Mouse (Mus musculus) T-helper 1 cell (primary cell): ENCODE data around the gene Gtse1.
"Not testable (repeated sequence)": the region's sequence is repeated elsewhere in the genome, so short reads cannot be mapped to it uniquely, and the experiment has no call there.

Source experiments
- in situ Hi-C: fragments of 300-600 bp; cut with MboI, MseI; formaldehyde crosslinking; loops from one replicate; pipeline ENCODE4 v1.15.1; 2025; ENCODE audit warnings: high pct_unique_total_duplicates

The Gtse1 gene

DNA sequence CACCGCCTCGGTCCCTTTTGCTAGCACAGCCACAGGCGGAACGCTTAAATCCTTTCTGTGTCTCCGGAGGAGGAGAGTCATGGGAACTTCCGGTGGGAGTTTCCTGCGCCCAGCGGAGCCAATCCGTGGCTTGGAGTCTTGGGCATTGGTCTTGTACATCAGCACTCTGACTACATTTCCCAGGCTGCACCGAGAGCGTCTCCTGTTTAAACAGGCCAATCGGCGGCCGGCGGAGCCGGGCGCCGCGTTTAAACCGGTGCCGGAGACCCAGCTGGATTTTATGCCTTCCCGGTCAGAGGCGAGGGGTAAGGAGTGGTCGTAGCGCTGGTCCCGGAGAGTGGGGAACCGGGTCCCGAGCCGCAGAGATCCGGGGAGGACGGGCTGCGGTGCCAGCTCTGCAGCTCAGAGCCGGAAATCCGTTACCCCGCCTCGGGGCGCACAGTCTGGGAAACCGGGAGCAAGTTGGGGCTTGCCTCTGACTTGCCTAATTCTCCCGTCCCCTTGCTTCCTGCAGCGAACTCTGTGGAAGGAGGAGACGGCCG lies at the start of gene Gtse1:
Gene Gtse1 (plus strand): TSS at position 256 of the 542 bp plus-strand sequence.
- in situ Hi-C loops = loop anchor here (10.0 kb wide), 1 partner anchor 825 kb away; no protein-coding TSS in a partner anchor

DNA sequence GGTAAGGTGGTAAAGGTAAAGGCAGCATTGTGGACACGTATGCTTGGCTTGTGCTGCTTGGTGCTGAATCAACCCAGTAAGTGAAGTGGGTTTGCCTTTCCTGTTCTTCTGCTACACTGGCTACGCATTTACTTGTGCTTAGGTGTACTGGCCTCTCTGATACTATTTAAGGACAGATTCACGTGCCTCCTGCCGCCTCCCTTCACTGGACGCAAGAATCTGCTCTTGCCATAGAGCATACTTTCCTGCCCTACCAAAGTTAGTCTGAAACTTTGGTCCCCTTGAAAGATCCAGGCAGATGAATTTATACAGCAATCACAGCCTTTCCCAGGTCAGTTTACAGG lies 49.1 kb upstream of the Gtse1 start:
- in situ Hi-C loops = no loop called here

GRCm38 (mm10) chr15:85810806-85811521 lies 48.6 kb upstream of the Gtse1 start:
- in situ Hi-C loops = no loop called here

- in situ Hi-C loops = no loop called here
These were observed 47.8 kb upstream of the Gtse1 start, which contains the start of gene Cdpf1 for GRCm38 (mm10) chr15:85811535-85812277. TSS of gene Cdpf1 (minus strand) at chr15:85811697.

GRCm38 (mm10) chr15:85813428-85813827 lies 46.1 kb upstream of the Gtse1 start:
- in situ Hi-C loops = no loop called here

DNA sequence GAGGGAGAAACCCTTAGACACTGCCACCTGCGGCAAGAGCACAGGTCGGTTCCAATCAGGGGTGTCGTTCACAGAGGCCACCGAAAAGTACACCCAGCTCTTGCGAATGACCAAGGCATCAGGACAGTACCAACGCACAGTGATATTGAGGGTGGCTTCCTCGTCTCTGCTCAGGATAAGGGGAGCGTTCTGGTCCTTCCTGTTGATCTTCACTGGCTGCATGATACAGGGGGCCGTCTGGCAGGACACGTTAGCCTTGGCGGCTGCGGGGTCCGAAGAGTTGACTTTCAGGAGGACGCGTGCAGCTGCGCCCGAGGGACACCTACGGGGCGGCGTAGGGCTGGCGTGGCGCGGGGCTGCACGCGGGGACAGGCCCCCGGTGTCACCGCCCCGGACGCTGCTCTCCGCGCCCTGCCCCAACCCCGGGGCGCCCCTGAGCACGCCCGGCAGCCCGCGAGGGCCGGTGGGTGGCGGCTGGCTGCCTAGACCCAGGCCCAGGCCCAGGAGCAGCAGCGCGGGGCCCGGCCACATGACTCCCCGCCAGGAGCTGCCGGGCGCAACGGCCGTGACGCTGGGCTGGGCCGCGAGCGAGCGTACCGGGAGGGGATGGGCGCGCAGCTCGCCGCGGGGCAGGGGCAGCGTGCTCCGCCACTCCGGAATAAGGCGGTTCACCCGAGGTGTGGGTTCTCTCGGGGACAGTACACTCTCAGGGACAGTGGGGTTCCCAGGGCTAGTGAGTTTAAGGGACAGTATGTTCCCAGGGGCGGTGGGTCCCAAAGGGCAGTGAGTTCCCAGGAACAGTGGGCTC lies 38.1 kb upstream of the Gtse1 start, which contains the start of gene Pkdrej:
Gene Pkdrej (minus strand): TSS at position 532 of the 808 bp plus-strand sequence.
- in situ Hi-C loops = no loop called here

DNA sequence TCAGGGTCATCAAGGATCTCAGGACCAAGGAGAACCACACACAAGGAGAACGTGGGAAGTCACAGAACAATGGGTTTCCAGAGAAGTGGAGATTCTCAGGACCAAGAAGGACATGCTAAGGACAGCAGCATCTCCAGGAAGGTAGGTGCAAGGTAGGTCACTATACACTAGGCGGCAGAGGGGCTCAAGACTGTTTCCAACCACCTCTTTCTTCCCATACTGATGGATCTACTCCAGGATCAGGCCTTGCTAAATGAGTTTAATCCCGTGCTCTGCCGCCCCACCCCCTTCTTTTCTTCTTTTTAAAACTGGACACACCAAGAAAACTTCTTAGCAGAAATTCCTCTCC lies 37.6 kb upstream of the Gtse1 start:
- in situ Hi-C loops = no loop called here

DNA sequence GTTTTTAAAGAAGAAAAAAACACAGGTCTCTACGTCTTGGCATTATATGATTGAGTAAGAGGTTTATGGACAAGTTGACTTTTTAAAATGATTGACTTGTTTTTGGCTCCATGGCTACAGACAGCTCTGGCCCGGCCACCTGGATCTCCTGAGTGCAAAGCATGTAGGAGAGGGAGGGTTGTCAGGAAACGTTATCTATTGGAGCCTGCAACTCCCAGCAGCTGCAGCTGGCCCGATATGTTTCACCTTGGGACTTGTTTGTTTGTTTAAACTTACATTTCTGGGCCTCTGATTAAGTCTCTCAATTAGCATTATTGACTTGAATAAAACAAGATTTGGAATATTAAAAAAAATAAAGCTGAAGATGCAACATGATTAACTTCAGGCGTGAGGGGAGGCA lies 32.9 kb upstream of the Gtse1 start:
- in situ Hi-C loops = no loop called here

- in situ Hi-C loops = no loop called here
These were observed 31.5 kb upstream of the Gtse1 start for GRCm38 (mm10) chr15:85828071-85828470.

DNA sequence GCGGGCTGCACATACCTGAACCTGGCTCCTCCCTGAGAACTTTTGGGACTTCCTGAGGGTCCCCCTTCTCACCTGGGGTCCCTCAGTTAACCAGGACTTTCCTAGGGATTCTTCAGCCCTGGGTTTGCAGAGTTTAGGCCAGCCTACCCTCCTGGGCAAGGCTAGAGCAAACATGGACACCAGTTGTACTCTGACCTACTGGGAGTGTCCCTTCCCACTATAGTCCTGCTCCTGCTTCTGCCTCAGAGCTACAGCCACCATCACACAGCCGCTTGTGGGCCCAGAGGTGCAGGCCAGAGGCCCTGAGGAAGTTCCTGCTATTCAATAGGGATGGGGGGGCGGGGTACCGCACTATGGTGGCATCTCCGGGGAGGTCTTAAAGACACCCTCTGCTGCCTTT lies 30.1 kb upstream of the Gtse1 start:
- in situ Hi-C loops = no loop called here

DNA sequence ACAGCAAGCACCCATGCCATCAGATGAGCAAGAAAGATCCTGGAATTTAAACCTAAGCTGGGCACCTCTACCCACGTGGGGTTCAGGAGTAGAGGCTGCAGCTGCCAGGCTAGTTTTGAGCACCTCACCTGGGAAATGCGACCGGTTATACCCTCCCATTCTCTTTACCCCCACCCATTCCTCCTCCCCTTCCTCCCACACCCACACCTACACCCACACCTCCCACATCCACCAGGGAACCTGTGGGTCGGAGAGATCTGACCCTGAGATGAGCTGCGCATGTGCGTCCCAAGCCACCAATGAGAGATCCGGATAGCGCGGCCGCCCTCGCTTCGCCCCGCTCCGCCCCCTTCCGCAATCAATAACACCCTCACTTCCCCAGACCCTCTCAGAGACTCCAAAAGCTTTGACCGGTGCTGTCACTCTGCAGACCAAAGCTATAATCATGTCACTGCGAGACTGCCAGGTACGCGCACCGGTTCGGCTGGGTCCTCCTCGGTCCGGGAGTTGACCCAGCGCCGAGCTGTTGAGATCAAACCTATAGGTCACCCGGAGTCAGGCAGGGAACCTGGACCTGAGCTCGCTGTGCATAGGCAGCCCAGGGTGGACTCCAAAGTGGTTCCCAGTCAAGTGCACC lies 27.5 kb upstream of the Gtse1 start, which contains the start of gene Ttc38:
Gene Ttc38 (plus strand): TSS at position 353 of the 637 bp plus-strand sequence.
- in situ Hi-C loops = no loop called here

DNA sequence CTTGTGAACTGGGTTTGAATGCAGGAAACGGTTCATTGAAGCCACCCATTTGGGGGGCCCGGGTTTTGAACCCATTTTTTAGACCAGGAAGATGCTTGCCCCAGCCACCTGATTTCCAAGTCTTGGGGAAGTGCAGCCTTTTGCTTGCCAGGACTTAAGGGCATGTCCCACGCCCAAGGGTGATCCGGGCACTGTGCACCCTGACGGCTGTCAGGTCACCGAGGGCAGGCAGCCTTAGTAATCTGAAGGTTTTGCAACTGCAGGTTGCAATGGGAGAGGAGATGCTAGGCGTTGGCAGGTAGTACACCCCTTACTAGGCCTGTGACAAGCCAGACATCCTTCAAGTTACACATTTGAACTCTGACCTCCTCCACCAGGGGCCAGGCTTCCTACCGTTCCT lies 26.9 kb upstream of the Gtse1 start:
- in situ Hi-C loops = no loop called here

DNA sequence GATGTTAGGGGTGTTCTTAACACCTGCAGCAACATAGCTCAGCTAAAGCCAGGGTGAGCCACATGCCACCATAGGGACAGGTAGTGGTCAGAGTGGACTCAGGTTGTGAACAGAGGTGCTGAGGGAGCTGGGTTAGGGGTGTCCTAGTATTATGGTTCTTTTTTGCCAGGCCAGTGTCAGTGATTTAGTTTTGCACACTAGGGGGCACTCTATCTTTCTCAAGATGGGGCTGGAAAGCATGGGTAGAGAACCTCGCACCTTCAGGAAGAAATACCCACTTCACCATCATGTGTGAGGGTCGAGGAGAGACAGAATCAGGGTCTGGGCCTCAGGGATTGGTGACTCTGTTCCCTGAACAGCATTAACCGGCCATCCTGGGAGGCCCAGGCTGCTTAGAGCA lies 24.2 kb upstream of the Gtse1 start:
- in situ Hi-C loops = no loop called here

DNA sequence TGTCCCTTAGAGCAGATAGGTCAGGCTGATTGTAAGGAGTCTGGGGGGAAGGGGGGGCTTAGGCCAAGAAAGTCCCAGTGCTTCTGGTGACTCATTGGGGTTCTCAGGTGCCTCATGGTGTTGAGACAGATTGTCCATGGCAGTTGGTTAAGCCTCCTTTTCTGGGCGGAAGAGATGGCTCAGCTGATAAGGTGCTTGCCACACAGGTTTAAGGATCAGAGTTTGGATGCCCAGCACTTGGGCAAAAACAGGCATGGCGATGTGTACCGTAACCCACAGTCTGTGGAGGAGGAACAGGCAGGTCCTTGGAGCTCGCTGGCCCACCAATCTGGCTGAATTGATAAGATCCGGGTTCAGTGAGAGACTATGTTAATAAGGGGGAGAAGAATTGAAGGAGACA lies 22.7 kb upstream of the Gtse1 start:
- in situ Hi-C loops = no loop called here

GRCm38 (mm10) chr15:85840983-85841382 lies 18.6 kb upstream of the Gtse1 start:
- in situ Hi-C loops = no loop called here

DNA sequence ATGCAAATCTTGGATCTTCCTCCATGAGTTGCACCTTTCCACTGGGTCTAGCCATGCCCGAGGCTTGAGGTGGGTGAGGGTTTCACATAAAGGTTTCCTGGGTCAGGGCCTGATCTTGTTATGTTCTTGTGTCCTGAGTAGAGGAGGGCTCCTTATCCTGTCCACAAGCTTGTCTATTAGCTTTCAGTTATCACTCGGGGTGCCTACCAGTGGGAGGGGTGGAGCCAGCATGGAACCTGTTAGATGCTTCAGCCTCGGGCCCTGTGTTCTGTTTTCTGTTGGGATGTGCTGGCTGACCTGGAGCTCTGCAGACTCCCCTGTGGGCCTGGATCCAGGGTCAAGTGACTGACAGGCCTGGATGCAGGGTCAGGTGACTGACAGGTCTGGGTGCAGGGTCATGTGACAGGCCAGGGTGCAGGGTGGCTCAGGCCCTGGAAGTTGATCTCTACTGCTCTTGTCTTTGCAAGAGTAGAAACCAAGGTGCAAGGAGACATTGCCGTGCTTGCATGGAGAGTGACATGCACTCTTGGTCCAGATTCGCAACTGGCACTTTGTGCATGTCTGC lies 17.7 kb upstream of the Gtse1 start:
- in situ Hi-C loops = no loop called here

DNA sequence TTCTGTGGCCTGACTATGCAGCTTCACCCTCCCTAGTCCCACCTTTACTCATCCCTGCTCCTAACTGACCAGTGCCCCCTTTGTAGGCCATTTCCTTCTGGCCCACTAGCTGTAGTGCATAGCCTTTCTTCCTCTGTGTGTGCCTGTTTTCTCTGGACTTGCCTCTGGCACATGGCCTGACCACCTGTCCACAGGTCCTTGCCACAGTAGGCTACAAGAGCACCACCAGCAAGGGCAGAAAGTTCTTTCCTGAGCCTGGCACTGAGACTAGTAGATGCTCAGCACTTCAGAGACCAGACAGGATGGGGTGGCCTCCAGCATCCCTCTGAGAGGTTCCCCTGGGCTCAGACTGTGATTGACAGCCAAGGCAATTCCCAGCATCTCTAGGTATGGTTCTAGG lies 14.5 kb upstream of the Gtse1 start:
- in situ Hi-C loops = loop anchor here (5.0 kb wide), 1 partner anchor 213 kb away; no protein-coding TSS in a partner anchor

DNA sequence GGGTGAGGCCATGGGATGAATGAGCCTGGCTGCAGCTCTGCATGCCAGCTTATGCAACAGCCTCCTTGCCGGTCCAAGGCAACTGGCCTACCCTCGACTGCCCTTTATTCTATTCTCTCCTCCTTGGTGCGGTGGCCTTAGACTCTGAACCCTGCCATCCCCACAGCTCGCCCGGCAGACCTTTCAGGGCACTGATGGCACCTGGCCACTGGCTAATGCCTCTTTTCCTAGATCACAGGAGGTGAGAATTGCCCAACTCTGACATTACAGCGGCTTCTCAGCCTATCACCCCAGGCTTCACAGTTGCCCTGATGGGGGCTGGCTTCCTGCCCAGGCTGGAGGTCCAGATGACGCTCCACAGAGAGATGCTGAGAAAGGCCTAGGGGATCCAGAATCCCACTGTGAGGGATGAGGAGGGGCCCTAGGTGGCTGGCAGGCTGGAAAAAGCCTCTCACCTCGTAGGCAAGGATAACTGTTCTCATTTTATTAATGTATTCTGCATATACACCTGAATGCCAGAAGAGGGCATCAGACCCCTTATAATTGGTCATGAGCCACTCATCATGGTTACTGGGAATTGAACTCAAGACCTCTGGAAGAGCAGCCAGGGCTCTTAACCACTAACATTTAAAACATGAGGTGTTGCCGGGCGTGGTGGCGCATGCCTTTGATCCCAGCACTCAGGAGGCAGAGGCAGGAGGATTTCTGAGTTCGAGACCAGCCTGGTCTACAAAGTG lies 7.7 kb upstream of the Gtse1 start:
- in situ Hi-C loops = loop anchor here (5.0 to 10.0 kb wide), 2 partner anchors 135 to 817 kb away; no protein-coding TSS in a partner anchor

GRCm38 (mm10) chr15:85858980-85859489 lies 510 bp upstream of the Gtse1 start:
- in situ Hi-C loops = loop anchor here (10.0 kb wide), 1 partner anchor 824 kb away; no protein-coding TSS in a partner anchor

DNA sequence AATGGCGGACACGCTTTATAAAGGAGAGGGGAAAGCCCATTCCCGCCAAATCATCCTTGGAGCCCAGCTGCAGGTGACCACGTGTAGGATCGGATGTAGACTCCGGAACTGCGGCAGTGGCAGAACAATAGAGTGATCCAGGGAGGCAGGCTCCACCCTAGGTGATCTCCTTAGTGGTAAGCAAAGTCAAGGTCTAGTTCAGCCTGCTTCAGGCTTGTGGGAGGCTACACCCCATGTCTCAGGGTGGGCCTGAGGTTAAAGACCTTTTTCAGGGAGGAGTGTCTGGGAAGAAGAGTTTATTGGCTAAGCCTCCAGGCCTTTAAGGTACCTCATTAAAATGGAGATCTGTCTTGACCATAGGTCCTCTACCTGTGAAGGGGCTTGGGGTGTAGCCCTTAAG lies 6.4 kb downstream of the Gtse1 start:
- in situ Hi-C loops = not testable (repeated sequence)
